Mouse (Mus musculus) A20 (cell line): ENCODE measurements around the gene Nat9.

Source experiments
- DNase-seq: peaks from one replicate; pipeline ENCODE4 v3.0.0-alpha.2; 2011; ENCODE audit warnings: low read depth, low spot score

Nat9 gene

DNA sequence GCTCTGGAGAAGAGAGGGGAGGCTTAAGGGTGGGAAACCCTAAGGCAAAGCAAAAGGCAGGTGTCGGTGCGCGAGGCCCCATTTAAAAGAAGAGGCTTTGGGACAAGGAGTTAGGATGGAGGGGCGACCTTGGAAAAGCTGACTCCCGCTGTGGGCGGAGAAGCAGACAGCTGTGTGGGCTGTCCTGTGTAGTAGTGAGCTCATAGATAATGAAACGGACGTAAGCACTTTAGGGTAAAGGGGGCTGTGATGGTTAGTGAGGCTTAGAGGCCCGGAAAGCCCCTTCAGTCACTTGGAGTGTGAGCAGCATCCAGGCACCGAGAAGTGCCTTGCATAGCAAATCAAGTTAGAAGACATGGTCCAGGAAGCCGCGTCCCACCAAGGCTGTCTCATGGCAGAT lies at the start of gene Nat9:
Gene Nat9 (minus strand): TSS at position 167 of the 400 bp plus-strand sequence.
- DNase-seq = peak; percentile 69

GRCm38 (mm10) chr11:115236570-115236969 lies 48.9 kb upstream of the Nat9 start:
- DNase-seq = no peak

DNA sequence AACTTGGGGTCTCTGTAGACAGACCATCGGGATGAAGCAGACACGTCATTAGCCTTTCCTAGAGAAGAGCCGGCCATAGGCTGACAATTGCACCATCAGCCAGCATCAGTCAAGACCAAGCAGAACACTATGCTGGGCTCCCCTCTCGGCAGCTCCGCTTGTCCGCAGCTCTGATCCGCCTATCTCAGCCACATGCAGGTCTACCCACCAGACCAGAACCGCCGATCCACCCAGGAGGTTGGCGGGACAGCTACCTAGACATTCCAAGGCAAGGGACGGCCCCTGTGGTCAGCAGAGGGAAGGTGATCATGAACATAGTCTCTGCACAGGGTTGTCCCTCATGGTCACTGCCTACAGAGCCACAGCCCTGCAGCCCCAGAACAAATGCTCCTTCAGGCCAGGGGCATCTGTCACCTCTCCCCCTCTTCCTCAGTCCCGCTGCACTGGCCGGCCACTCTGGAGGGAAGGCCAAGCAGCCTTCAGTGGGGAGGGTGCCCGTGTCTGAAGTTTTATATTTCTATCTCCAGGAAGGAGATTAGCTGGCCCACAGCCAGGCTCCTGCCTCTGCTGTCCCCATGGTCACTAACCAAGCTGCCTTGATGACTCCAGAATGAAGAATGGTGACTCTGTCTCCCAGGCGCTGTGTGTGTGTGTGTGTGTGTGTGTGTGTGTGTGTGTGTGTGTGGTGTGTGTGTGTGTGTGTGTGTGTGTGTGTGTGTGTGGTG lies 46.8 kb upstream of the Nat9 start:
- DNase-seq = no peak

DNA sequence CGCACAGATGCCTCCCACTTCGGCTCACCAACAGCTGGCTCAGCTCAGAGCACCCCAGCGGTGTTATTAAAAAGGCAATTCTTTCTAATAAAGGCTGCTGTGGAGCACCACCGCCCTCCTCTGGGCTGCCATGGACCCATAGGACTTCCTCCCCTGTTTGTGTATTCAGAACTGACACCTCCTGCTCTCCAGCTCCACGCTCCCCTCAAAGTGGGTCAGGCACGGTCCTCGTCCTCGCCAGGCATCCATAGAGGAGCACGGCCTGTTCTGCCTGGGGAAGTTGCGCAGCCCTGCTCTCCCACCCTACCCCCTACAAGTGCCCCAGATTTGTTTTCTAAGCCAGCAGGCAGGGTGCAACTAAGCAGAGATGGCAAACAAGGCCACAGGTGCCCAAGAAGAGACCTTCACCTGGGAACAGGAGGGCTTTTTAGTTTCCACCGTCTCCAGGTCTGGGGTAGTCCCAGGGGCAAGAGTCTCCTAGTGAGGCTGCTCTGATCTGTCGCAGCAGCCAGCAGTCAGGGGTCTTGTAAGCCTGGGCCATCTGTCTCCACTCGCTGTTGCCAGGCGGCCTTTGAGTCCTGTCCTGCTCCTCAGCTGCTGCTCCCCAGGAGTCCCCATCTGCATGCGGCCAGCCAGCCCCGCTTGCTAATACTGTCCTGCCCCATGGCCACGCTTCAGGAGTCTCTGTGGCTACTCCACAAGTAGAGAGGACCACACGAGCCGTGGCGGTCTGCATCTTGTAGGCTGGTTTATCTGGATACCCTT lies 46.0 kb upstream of the Nat9 start:
- no peak for DNase-seq

DNA sequence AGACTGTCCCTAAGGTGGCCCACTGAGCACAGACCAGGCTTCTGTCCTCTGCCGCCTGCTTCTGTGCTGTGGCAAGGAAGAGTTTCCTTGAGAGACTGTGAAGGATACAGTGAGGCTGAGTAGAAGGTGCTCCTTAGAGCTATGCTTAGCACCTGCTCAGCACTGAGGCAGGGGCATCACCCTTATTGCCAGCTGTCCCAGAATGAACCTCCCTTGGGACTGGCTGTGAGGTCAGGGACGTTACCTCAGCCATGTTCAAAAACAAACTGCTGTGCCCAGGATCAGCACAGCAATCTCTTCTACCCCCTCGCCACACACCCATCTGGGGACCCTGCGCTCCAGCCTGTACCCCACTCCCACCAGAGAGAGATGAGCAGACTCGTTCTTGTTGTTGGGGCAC lies 45.2 kb upstream of the Nat9 start:
- peak; percentile 9 for DNase-seq

GRCm38 (mm10) chr11:115231924-115232323 lies 44.3 kb upstream of the Nat9 start:
- no peak for DNase-seq

GRCm38 (mm10) chr11:115231168-115231915 lies 43.7 kb upstream of the Nat9 start:
- no peak for DNase-seq

GRCm38 (mm10) chr11:115229021-115229930 lies 41.6 kb upstream of the Nat9 start:
- DNase-seq = no peak

- DNase-seq = no peak
These were observed 40.8 kb upstream of the Nat9 start for GRCm38 (mm10) chr11:115228430-115228829.

DNA sequence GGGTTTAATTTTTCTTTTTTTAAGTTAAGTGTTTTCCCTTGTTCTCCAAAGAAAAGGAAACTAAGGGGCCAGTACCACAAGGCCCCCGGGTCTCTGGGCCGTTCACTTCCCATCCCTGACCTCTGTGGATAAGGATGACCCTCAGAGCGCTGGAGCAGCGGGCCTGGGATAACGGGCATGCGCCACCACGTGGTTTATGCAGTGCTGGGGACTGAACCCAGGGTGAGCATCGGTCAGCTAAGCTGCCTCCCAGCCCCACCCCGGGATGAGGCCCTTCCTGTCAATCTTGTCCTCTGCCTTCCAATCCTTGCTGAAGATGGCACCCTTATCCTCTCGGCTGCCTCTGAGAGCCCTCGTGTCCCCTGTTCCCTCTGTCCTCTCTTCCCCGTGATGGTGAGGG lies 40.0 kb upstream of the Nat9 start:
- no peak for DNase-seq

DNA sequence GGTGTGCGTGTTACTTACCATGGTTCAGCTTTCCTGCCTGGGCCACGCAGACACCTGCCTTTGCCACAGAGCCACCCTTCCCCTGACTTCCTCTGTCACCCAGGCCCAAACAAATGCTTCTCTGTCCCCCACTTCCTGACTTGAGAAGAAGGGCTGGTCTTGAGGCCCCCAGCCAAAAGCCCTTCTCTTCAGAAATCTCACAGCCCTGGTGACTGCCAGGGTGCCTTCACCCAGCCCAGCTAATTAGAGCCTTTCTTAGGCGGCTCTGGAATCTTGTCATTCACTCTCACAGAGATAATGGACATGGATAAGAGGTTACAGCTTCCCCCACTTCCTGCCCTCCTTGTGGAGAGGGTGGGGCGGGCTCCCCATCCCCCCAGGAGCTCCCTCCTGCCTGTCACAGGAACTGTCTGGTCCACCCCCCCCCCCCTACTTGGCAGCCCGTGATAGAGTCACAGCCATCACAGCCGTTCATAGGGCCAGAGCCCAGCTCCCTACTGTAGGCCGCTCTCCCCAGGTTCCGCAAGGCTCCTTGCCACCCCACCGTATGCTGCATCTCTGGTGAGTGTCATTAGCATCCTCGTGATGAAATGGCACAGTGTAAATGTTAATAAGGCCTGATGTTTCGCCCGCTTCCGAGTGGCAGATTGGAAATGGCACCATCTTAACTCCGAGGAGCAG lies 39.3 kb upstream of the Nat9 start:
- no peak for DNase-seq

GRCm38 (mm10) chr11:115225301-115225700 lies 37.6 kb upstream of the Nat9 start:
- no peak for DNase-seq

DNA sequence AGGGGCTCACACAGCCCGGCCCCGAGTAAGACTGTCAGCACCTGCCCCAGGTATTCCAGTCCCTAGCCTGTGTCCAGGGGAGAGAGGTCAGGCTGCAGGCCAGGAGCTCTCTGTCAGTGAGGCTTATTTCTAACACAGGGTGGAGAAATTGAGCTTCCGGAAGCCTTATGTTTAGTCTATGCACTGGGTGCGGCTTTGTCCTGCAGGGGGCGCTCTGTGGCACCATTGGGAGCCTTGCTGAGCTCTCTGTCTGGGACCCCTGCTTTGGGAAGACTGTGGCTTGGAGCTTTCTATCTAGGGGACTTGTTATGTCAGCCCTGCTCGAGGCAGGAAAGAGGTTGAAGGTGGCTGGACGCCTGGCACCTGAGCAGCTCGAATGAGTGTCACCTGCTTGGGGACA lies 37.2 kb upstream of the Nat9 start:
- DNase-seq = peak; percentile 41

GRCm38 (mm10) chr11:115223877-115224276 lies 36.2 kb upstream of the Nat9 start:
- DNase-seq = no peak

- DNase-seq = no peak
These were observed 35.8 kb upstream of the Nat9 start for GRCm38 (mm10) chr11:115223451-115223850.

GRCm38 (mm10) chr11:115222570-115222969 lies 34.9 kb upstream of the Nat9 start:
- DNase-seq = no peak

DNA sequence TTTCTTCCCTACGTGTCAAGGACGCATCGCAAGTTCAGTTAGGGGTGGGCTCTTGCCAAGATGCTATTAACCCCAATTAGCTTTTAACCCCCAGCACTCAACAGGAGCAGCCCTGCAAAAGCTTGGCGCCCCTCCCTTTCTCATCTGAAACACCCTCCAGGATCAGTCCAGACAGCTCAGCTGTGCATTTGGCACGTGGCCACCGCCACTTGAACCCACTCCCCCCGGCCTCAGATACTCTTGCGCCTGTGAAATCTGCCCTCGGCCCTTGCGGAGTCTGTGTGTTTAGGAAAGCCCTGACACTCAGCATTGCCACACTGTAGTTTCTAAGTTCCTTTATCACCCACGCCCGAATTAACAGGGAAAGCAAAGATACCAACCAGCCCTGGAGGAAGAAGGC lies 34.4 kb upstream of the Nat9 start:
- no peak for DNase-seq

DNA sequence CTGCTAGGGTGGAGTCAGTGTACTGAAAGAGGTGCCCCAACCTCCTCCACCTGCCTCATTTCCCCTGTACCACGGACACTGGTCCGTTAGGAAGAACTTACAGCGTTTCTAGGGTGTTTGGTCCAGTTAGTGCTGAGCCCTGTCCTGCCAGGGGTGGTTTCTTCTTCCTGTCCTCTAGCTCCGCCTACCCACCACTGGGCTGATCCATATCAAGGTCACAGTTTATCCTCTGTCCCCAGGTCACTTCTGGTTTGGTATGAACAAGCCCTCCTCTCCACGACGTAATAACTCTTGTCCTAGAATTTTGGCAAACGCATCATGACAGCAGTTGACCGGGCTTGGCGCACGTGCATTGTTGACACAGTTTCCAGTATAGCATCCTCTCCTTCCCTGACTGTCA lies 32.0 kb upstream of the Nat9 start:
- DNase-seq = no peak

DNA sequence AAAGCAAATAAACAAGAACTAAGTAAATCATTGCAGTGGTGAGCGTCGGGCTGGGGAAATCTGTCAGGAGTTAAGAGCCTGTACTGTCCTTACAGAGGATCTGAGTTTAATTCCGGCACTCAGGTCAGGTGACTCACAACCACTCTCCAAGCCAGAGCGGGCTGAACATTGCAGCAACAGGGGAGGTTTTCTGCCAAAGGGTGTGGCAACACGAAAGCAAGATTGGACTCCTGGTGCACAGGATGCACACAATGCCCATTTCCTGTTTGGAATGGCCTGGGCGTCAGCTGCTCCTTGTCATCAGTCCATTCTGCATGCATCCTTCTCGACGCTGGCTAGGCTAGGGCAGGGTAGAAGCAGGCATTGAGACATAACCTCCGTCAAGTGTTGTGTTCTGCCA lies 31.6 kb upstream of the Nat9 start:
- DNase-seq = no peak

DNA sequence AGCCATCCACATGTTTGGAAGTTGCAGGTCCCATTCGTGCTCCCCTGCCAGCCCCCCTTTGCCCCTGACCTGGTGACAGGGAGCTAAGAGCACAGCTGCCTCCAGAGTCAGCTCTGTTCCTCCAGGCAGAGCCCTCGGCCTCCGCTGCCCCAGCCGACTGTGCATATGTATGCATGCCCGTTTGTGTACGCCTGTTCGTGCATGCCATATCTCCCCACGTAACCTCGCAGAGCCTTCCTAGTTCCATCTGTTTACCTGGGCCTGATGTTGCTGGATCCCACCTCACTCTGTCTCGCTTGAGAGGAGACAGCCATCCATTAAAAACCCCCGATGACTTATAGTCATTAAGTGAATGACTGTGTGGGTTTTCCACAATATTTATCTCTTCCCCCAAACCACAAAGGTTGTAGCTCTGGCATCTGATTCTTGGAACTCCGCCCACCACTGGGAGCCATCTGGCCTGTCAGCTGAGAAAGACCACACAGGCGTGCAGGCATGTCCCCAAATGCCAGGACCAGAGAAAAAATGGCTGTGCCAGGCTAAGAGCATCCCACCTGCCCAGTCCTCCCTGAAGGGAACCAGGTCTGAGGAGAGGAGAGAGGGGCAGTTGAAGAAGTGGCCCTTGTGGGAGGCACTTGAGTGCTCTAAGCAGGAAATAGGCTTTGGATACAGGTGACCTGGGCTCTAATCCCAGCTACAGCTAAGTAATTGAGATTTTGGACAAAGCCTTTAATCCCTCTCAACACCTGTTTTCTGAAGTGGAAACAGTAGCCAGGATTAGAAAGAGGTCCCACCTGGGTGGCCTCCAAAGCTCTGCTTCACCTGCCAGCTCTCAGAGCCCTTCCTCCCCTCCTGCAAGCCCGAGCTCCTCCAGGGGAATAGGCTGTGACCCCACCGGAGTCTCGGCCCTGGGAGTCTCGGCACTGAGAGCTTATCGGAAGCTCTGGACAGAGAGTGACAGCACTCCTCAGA lies 30.1 kb upstream of the Nat9 start:
- no peak for DNase-seq
